Mouse (Mus musculus) midbrain, embryonic 13.5 days (tissue): Measurements from ENCODE around the gene Rab11fip2. TPM values are rescaled to one million over a fixed set of nuclear protein-coding genes. Genes with fewer than 3 reads are reported as not detected.

Experiments used
- ATAC-seq: fragments of 200-750 bp; cut with Nextera tagmentation; 2 replicates; pipeline ENCODE4 v1.8.0; 2017; ENCODE audit warnings: mild to moderate bottlenecking, moderate TSS enrichment, moderate library complexity
- H3K27ac ChIP-seq: fragments of 300-500 bp; sonication (generic); 2 replicates; pipeline ENCODE4 v1.5.1; 2015; ENCODE audit warnings: inconsistent platforms, mild to moderate bottlenecking, moderate library complexity
- H3K27me3 ChIP-seq: fragments of 300-500 bp; sonication (generic); 2 replicates; pipeline ENCODE4 v1.6.1; 2015; ENCODE audit warnings: mild to moderate bottlenecking, inconsistent platforms
- H3K36me3 ChIP-seq: fragments of 300-500 bp; sonication (generic); 2 replicates; pipeline ENCODE4 v1.6.1; 2015; ENCODE audit warnings: mild to moderate bottlenecking, inconsistent platforms
- H3K4me1 ChIP-seq: fragments of 300-500 bp; sonication (generic); replicated peaks from 2 replicates; pipeline ENCODE4 v1.6.1; 2015; ENCODE audit warnings: inconsistent platforms
- H3K4me2 ChIP-seq: fragments of 300-500 bp; sonication (generic); replicated peaks from 2 replicates; pipeline ENCODE4 v1.6.1; 2015; ENCODE audit warnings: moderate library complexity, mild to moderate bottlenecking, inconsistent platforms
- H3K4me3 ChIP-seq: fragments of 300-500 bp; sonication (generic); replicated peaks from 2 replicates; pipeline ENCODE4 v1.5.1; 2015; ENCODE audit warnings: mild to moderate bottlenecking, inconsistent platforms
- H3K9ac ChIP-seq: fragments of 300-500 bp; sonication (generic); replicated peaks from 2 replicates; pipeline ENCODE4 v1.6.1; 2015; ENCODE audit warnings: mild to moderate bottlenecking, inconsistent platforms
- H3K9me3 ChIP-seq: fragments of 300-500 bp; sonication (generic); 2 replicates; pipeline ENCODE4 v1.6.1; 2016; ENCODE audit warnings: mild to moderate bottlenecking, inconsistent platforms
- WGBS: fragments of 180-500 bp; shearing (Covaris S2); methylation state at CpG from one replicate; pipeline ENCODE4 v1.1.7; 2015; 5-methylcytosine and 5-hydroxymethylcytosine counted together
- polyA plus RNA-seq: library from polyadenylated mRNA; unstranded; fragments of >200 nt; fragmentation: Nextera tagmentation; extraction: Ambion mirVana; gene quantifications from 2 replicates; pipeline ENCODE4 v1.2.1, GENCODE M21; 2015

Rab11fip2 gene
- 11.8 TPM in 2 replicates for polyA plus RNA-seq

DNA sequence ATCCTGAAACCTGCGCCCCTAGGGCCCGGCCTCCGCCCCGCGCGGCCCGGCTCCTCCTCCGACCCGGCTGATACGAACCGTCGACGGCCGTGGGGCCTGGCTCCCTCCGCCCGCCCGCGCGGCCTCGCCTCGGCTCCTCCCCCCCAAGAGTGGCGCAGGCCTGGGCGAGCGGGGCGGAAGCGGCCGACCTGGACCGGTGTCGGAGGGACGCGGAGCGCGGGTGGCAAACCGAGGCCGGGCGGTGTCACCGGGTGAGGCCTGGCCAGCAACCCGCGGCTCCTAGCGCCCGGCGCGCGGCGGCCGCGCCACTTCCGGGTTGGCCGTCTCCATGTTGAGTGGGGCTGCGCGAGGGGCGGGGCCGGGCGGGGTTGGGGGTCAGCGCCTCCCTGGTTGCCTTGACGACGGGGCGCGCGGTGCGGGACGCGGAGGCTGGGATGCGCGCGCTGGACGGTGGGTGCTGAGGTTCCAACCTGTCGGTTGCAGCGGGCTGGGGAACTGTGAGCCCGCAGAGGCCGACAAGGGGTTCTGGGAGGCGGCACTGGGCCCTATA lies at the start of gene Rab11fip2:
Gene Rab11fip2 (minus strand): TSS at position 333 of the 550 bp plus-strand sequence.
- Histone ChIP-seq H3K36me3 (no peaks in the 10 kb centered on the region), H3K4me2 (peak within 1 kb of the TSS; percentile 68), H3K9me3 (no peaks in the 10 kb centered on the region), H3K4me3 (peak within 1 kb of the TSS; percentile 83), H3K27ac (peak within 1 kb of the TSS; percentile 94), H3K9ac (peak within 1 kb of the TSS; percentile 91), H3K4me1 (peaks cover 26% of the 10 kb centered on the region), H3K27me3 (no peaks in the 10 kb centered on the region)
- ATAC-seq, result peak; percentile 97
- WGBS, result under 1% methylated on average over 72 of the region's 72 CpGs

DNA sequence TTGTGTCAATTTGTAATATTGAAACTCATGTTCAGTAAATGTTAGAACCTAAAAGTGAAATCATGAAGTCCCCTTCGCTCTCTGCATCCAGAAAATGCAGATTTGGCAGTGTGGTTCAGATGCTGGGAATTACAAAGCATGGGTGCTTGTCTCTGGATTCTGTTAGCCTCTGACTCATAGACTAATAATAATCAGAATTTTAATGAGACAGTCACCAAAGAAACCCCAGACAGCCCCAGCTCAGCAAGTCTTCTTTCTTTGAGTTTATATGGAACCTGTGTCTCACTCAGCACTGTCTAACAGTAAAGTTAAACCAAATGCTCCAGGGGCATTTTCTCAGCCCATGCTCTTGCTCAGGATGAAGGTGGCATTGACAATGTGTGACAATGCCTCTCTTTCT lies 38.1 kb upstream of the Rab11fip2 start:
- WGBS, result 96% methylated on average over 1 of the region's 1 CpGs
- Histone ChIP-seq H3K4me2 (no peak overlapping the region), H3K36me3 (no peaks in the 10 kb centered on the region), H3K9ac (no peak overlapping the region), H3K4me1 (no peaks in the 10 kb centered on the region), H3K27me3 (no peaks in the 10 kb centered on the region), H3K9me3 (no peaks in the 10 kb centered on the region), H3K4me3 (no peak overlapping the region), H3K27ac (no peak overlapping the region)
- ATAC-seq, result no peak

DNA sequence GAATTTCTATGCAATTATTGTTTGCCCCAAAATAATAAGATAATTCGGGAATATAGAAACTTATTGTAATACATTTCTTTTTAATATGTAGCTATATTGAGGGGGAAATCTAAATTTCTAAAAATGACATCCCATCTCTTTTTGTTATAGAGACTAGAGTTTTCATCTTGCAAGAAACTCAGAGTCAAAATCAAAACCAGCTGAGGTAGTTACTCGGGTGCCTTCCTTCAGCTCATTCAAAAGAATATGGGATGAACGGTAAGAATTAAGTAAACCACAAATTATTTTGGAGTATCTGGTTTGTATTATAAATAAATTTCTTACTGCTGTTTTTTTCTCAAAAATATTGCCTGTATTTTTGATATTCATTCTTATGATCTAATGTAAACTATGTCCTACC lies 11.5 kb upstream of the Rab11fip2 start:
- Histone ChIP-seq H3K4me2 (no peak overlapping the region), H3K36me3 (no peaks in the 10 kb centered on the region), H3K9ac (no peak overlapping the region), H3K4me1 (no peaks in the 10 kb centered on the region), H3K9me3 (no peaks in the 10 kb centered on the region), H3K27me3 (no peaks in the 10 kb centered on the region), H3K4me3 (no peak overlapping the region), H3K27ac (no peak overlapping the region)
- 91% methylated on average over 3 of the region's 3 CpGs for WGBS
- no peak for ATAC-seq

DNA sequence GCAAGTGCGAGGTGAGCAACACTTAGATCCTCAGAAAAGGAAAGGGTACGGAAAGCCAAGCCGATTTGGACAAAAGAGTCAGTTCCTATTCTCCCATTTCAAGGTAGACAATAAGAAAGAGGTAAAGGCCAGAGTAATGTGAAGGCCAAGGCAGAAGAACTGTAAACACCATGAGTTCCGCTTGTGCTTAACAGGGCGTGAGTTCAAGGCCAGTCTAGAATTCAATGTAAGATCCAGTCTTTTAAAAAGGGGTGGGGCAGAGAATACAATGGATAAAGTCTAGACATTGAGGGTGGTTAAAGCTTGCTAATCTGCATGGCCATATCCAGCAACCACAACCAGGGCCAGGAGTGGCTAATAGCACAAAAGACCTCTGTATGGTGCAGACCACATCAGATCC lies 6.3 kb upstream of the Rab11fip2 start:
- ATAC-seq, result no peak
- Histone ChIP-seq H3K4me1 (no peaks in the 10 kb centered on the region), H3K27me3 (no peaks in the 10 kb centered on the region), H3K9me3 (no peaks in the 10 kb centered on the region), H3K4me2 (no peak overlapping the region), H3K27ac (no peak overlapping the region), H3K36me3 (no peaks in the 10 kb centered on the region), H3K9ac (no peak overlapping the region), H3K4me3 (no peak overlapping the region)
- 84% methylated on average over 5 of the region's 5 CpGs for WGBS

DNA sequence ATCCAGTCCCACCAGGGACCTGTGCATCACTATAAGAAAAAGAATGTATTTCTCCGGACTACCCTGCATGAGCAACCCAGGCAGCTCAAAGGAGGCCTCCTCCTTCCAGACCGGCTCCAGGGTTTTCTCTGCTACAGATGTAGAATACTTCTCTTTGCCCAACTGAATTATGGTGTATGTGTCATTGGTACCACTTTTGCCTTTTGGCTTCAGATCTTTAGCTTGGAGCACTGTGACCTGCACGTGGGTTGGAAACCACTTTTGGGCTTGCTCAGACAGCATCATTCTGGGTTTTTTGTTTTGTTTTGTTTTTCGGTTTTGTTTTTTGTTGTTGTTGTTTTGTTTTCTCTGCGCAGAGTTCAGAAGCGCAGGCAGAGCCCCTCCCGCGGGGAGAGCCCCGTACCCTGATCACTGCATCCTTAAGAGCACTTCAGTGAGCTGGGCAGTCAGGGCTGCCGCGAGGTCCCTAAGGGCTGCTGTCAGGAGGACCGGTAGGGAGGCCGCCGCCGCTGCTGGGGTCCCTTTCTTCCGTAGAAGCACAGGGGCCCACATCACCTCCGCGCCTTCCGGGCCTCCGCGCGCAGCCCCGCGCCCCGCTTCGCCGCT lies 635 bp downstream of the Rab11fip2 start:
- 1% methylated on average over 27 of the region's 27 CpGs for WGBS
- peak; percentile 88 for ATAC-seq

DNA sequence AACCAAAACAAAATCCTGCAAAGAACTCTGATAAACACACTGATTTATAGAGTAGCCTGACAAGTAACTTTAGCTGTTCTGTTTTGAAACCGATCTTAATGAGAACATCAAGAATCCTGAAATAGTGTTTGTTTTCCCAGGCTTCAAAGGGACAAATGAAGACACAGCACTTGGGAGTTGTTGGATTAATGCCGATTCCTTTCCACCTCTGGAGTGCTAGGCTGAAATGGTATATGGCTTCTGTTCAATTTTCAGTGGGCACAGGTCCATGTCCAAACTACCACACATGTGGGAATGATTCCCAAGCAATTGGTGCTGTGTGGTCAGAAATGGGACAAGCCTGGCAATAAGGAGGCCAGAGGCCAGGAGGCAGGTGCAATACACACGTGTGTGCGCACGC lies 3.7 kb downstream of the Rab11fip2 start:
- H3K9me3 ChIP-seq, result no peaks in the 10 kb centered on the region
- WGBS, result 78% methylated on average over 5 of the region's 5 CpGs
- no peak overlapping the region for H3K27ac ChIP-seq
- H3K4me1 ChIP-seq, result peaks cover 26% of the 10 kb centered on the region
- no peak for ATAC-seq
- no peaks in the 10 kb centered on the region for H3K27me3 ChIP-seq
- no peak overlapping the region for H3K4me3 ChIP-seq
- peaks cover 6% of the 10 kb centered on the region for H3K36me3 ChIP-seq
- H3K9ac ChIP-seq, result no peak overlapping the region
- 0 out of 2 replicates have a peak overlapping the region, but pooled peaks have one; percentile 1 for H3K4me2 ChIP-seq

More for the DNA sequence above, 635 bp downstream of the Rab11fip2 start:
- Histone ChIP-seq H3K36me3 (no peaks in the 10 kb centered on the region), H3K27me3 (no peaks in the 10 kb centered on the region), H3K4me2 (peak overlapping the region; percentile 68), H3K4me3 (peak overlapping the region; percentile 83), H3K9ac (peak overlapping the region; percentile 91), H3K4me1 (peaks cover 26% of the 10 kb centered on the region), H3K27ac (peak overlapping the region; percentile 94), H3K9me3 (no peaks in the 10 kb centered on the region)

DNA sequence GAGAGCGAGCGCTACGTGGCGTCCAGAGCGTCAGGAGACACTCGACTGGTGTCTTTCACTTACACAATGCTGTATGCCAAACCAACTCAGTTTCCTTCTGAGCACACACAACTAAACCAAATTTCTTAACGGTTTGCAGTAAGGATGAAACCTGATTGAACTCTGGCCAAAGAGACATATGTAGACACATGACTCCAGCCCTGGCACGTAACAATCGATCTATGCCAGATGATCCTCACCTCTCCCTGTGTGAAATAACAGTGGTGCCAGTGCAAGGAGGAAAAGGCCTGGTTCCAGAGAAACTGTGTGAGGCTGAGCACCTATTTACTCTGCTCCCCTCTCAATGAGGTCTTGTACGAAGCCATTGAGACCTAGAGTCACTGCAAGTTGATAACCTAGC lies 11.4 kb downstream of the Rab11fip2 start:
- Histone ChIP-seq H3K4me1 (0 out of 2 replicates have a peak, but pooled peaks cover 4% of the 10 kb centered on the region), H3K27ac (no peak overlapping the region), H3K36me3 (peaks cover 16% of the 10 kb centered on the region), H3K4me2 (no peak overlapping the region), H3K27me3 (no peaks in the 10 kb centered on the region), H3K4me3 (no peak overlapping the region), H3K9me3 (no peaks in the 10 kb centered on the region), H3K9ac (no peak overlapping the region)
- no peak for ATAC-seq
- 91% methylated on average over 10 of the region's 10 CpGs for WGBS

DNA sequence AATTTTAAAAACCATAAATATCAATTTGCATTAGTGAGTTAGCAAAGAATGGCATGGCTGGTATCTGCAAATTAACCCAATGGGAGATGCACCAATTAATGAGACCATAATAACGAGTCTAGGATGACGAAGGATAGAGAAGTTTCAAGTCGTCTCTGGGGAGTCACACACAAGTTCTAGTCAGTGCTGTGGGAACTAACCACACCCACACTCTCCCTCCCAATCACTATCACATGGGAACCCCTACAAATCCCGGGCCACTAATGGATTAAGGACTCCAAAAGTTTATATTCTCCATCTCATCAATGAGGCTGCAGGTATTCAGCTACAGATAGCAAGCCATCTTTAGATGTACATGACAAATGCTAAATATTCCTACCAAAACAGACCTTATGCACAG lies 14.8 kb downstream of the Rab11fip2 start:
- Histone ChIP-seq H3K36me3 (peaks cover 7% of the 10 kb centered on the region; the same call in 1 of the 2 replicates), H3K4me2 (no peak overlapping the region), H3K27ac (no peak overlapping the region), H3K9ac (no peak overlapping the region), H3K4me1 (0 out of 2 replicates have a peak, but pooled peaks cover 4% of the 10 kb centered on the region), H3K4me3 (no peak overlapping the region), H3K27me3 (no peaks in the 10 kb centered on the region), H3K9me3 (no peaks in the 10 kb centered on the region)
- no peak for ATAC-seq
- WGBS, result 65% methylated on average over 4 of the region's 4 CpGs

DNA sequence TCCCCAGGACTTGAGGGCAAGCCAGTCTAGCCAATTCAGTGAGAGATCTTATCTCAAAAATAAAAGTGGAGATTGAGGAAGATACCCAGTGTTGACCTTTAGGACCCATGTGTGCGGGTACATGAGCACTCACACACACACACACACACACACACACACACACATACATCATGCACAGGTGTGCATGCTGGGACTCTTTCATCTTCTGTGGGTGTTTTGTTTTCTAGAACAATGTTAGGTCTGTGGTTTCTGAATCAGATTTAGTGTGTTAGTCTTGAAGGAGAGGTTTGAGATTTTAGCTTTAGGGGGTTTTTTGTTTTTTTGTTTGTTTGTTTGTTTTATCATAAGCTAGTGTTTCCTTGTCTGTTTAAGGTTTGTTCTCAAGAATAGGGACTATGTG lies 17.3 kb downstream of the Rab11fip2 start:
- Histone ChIP-seq H3K27me3 (no peaks in the 10 kb centered on the region), H3K36me3 (no peaks in the 10 kb centered on the region; the same call in 1 of the 2 replicates), H3K4me1 (no peaks in the 10 kb centered on the region), H3K4me2 (no peak overlapping the region), H3K9ac (no peak overlapping the region), H3K27ac (no peak overlapping the region), H3K9me3 (no peaks in the 10 kb centered on the region), H3K4me3 (no peak overlapping the region)
- WGBS, result 92% methylated on average over 1 of the region's 1 CpGs
- no peak for ATAC-seq

DNA sequence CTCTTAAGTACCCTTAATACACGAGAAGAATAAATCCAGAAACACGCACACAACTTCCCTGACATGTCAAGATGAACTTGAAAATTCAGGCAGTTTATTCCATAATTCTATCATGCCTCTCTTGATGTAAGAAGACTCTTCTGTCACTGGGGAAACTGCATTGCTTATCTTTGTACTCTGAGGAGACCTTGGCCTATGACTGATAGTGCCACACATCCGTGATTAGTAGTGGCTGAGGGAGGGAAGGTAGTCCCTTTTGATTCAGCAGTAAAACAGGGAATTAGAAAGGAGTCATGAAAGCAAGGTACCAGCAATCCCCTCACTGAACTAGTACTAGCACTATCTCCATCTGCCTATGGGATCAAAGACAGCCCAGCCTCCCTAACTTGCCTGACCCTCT lies 22.6 kb downstream of the Rab11fip2 start:
- Histone ChIP-seq H3K4me3 (no peak overlapping the region), H3K36me3 (no peaks in the 10 kb centered on the region), H3K9ac (no peak overlapping the region), H3K4me1 (peaks cover 9% of the 10 kb centered on the region; the same call in 1 of the 2 replicates), H3K4me2 (no peak overlapping the region), H3K27ac (no peak overlapping the region), H3K27me3 (no peaks in the 10 kb centered on the region), H3K9me3 (no peaks in the 10 kb centered on the region)
- WGBS, result 67% methylated on average over 3 of the region's 3 CpGs
- no peak for ATAC-seq

DNA sequence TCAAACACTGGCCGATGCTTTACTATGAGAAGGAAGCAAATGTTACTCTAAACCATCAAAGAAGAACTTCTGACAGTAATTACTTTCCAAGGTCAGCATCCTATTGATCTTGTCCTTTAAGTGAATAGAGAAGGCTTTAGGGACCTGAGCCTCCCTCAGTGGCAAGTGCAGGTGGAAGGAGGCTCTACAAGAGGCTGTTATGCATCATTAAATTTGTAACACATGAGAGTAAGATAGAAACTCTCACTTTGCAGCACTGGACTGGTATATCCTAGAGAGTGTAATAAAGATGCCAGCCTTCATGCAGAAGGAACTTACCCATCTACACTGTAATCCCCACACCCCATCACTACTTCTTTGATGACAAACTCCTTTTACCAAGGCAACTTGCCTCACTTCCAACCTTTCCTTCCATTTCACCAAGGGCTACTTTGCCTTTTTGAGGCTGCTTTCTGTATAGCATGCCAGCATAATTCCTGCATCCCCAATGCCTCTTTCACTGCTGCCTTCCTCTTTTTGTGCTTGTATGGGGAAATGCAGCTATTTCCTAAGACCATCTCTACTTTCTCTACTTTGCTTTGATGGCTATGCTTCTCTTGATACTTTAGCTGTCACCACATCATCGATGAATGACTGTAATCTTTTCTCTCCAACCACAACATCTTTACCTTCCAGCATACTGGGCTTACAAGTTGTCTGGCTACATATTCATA lies 25.4 kb downstream of the Rab11fip2 start:
- Histone ChIP-seq H3K4me3 (no peak overlapping the region), H3K9me3 (no peaks in the 10 kb centered on the region), H3K27ac (no peak overlapping the region), H3K9ac (no peak overlapping the region), H3K36me3 (no peaks in the 10 kb centered on the region), H3K4me1 (peaks cover 9% of the 10 kb centered on the region; the same call in 1 of the 2 replicates), H3K4me2 (no peak overlapping the region), H3K27me3 (no peaks in the 10 kb centered on the region)
- 86% methylated on average over 2 of the region's 2 CpGs for WGBS
- no peak for ATAC-seq

DNA sequence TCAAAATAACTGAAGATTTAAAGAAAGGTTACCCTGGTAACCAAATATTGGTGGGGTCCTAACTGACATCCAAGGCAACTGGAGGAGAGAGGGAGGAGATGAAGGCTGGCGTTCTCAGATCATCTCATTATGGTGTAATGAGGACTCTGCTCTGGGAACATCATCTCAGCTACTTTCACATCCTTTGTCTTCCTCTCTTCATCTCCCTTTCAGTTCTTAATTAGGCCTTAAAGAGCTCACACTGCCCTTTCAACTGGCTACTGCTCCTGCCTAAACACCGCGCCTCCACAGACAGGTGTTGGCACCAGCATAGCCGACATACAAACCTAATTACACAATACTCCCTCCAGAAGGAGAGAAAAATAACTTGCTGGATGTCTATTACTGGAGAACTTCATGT lies 31.9 kb downstream of the Rab11fip2 start:
- ATAC-seq, result no peak
- no peak overlapping the region for H3K4me3 ChIP-seq
- H3K27me3 ChIP-seq, result no peaks in the 10 kb centered on the region
- no peaks in the 10 kb centered on the region for H3K9me3 ChIP-seq
- H3K4me2 ChIP-seq, result no peak overlapping the region
- H3K27ac ChIP-seq, result no peak overlapping the region
- H3K4me1 ChIP-seq, result 0 out of 2 replicates have a peak, but pooled peaks cover 3% of the 10 kb centered on the region
- no peak overlapping the region for H3K9ac ChIP-seq
- 41% methylated on average over 4 of the region's 4 CpGs for WGBS
- H3K36me3 ChIP-seq, result peaks cover 7% of the 10 kb centered on the region
